Mouse (Mus musculus) limb, embryonic 11.5 days (tissue): ENCODE results near the gene Plcxd3. TPM values are rescaled to one million over a fixed set of nuclear protein-coding genes. Genes with fewer than 3 reads are reported as not detected.

Experiments
- ATAC-seq: fragments of 200-750 bp; cut with Nextera tagmentation; 2 replicates; pipeline ENCODE4 v1.8.0; 2017; ENCODE audit warnings: low read depth; ENCODE audit not compliant: insufficient number of reproducible peaks, low FRiP score, low TSS enrichment
- DNase-seq: peaks from one replicate; pipeline ENCODE4 v3.0.0-alpha.2; 2015; ENCODE audit warnings: low spot score
- H3K27ac ChIP-seq: fragments of 300-500 bp; sonication (generic); replicated peaks from 2 replicates; pipeline ENCODE4 v1.5.1; 2014; ENCODE audit warnings: low read depth, mild to moderate bottlenecking, low read length
- H3K27me3 ChIP-seq: fragments of 300-500 bp; sonication (generic); 2 replicates; pipeline ENCODE4 v1.6.1; 2014; ENCODE audit warnings: mild to moderate bottlenecking, low read length, mixed read lengths; ENCODE audit not compliant: control insufficient read depth, insufficient read depth
- H3K36me3 ChIP-seq: fragments of 300-500 bp; sonication (generic); 2 replicates; pipeline ENCODE4 v1.6.1; 2014; ENCODE audit warnings: mild to moderate bottlenecking, low read length, moderate library complexity, mixed read lengths; ENCODE audit not compliant: control insufficient read depth, insufficient read depth
- H3K4me1 ChIP-seq: fragments of 300-500 bp; sonication (generic); 2 replicates; pipeline ENCODE4 v1.6.1; 2014; ENCODE audit warnings: low read length, mixed read lengths; ENCODE audit not compliant: control insufficient read depth, insufficient read depth
- H3K4me2 ChIP-seq: fragments of 300-500 bp; sonication (generic); 2 replicates; pipeline ENCODE4 v1.6.1; 2014; ENCODE audit warnings: low read depth, mild to moderate bottlenecking, moderate library complexity; ENCODE audit not compliant: severe bottlenecking
- H3K4me3 ChIP-seq: fragments of 300-500 bp; sonication (generic); 2 replicates; pipeline ENCODE4 v1.5.1; 2014; ENCODE audit warnings: low read depth, low read length
- H3K9ac ChIP-seq: fragments of 300-500 bp; sonication (generic); 2 replicates; pipeline ENCODE4 v1.6.1; 2014; ENCODE audit warnings: mild to moderate bottlenecking, low read length
- H3K9me3 ChIP-seq: fragments of 300-500 bp; sonication (generic); 2 replicates; pipeline ENCODE4 v1.6.1; 2016; ENCODE audit warnings: low read length; ENCODE audit not compliant: control insufficient read depth
- WGBS: fragments of 180-500 bp; shearing (Covaris S2); extraction: QIAGEN DNeasy Blood & Tissue Kit; methylation state at CpG from one replicate; pipeline ENCODE4 v1.1.7; 2014; 5-methylcytosine and 5-hydroxymethylcytosine counted together
- polyA plus RNA-seq: library from polyadenylated mRNA; unstranded; fragments of >200 nt; fragmentation: Nextera tagmentation; extraction: Ambion mirVana; gene quantifications from 2 replicates; pipeline ENCODE4 v1.2.1, GENCODE M21; 2014

The Plcxd3 gene
- 3.0 and 4.0 TPM in 2 replicates for polyA plus RNA-seq

DNA sequence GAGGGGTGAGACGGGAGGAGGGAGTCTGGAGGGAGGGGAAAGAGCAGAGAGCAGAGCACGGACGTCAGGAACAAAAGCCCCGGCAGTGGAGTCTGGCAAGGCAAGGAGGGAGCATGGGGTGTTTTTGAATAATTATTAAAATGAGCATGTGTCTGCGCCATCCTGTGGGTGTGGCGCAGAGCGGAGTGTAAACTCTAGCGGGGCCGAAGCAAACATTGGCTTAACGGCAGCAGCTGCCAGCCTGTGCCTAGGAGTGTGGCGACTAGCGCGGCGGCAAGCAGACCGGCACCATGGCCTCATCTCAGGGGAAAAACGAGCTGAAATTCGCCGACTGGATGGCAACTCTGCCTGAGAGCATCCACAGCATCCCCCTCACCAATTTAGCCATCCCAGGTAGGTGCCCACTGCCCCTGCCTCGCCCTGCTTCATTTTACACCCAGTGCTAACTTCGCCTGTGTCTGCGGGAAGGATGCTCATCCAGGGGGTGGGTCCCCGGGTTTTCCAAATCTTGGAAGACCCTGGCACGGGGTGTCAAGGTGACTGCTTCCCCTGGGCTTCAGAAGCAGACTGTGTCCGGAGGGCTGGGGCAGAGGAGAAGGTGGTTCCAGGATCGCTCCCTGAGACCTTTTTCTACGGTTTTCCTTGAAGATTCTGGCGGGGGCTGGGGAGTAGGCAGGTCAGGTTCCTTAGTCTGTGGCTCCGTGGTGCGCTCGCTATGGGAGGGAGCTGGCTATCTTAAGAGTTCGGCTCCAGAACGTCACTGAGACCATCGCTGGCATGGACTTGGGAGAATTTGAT lies at the start of gene Plcxd3:
TSS of gene Plcxd3 (plus strand) at position 69 of the 798 bp plus-strand sequence.
- H3K27ac ChIP-seq: no peak within 1 kb of the TSS
- H3K36me3 ChIP-seq: no peaks in the 10 kb centered on the region
- H3K9me3 ChIP-seq: no peaks in the 10 kb centered on the region
- WGBS: under 1% methylated on average over 33 of the region's 33 CpGs
- peak within 1 kb of the TSS; percentile 44 for H3K4me3 ChIP-seq
- peak; percentile 57 for DNase-seq
- peak; percentile 83 for ATAC-seq
- no peaks in the 10 kb centered on the region for H3K27me3 ChIP-seq
- H3K9ac ChIP-seq: peak within 1 kb of the TSS; percentile 1; the same call in 1 of the 2 replicates
- peak within 1 kb of the TSS; percentile 86 for H3K4me2 ChIP-seq
- no peaks in the 10 kb centered on the region for H3K4me1 ChIP-seq

DNA sequence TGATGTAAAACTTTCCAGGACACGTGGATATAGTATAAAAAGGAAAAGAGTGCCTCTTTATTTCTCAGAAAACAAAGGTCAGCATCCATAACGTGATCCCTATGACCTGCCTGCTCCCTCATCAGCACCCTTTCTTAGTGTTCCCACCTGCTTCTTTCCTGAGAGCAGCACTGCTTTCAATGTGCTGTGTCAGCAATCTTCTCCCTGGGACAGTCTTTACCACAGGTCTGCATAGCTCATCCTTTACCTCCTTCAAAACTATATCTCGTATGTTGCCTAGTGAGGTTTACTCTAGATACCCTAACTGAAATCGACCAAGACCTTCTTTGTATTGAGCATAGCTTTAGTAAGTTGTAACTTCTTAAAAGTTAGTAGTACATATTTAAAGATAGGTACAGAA lies 43.4 kb upstream of the Plcxd3 start:
- H3K9ac ChIP-seq: no peak overlapping the region
- WGBS: 79% methylated on average over 4 of the region's 4 CpGs
- no peaks in the 10 kb centered on the region for H3K9me3 ChIP-seq
- no peak overlapping the region for H3K4me2 ChIP-seq
- DNase-seq (no peak), ATAC-seq (no peak)
- no peaks in the 10 kb centered on the region for H3K4me1 ChIP-seq
- H3K36me3 ChIP-seq: no peaks in the 10 kb centered on the region
- H3K27me3 ChIP-seq: no peaks in the 10 kb centered on the region
- no peak overlapping the region for H3K4me3 ChIP-seq
- no peak overlapping the region for H3K27ac ChIP-seq

DNA sequence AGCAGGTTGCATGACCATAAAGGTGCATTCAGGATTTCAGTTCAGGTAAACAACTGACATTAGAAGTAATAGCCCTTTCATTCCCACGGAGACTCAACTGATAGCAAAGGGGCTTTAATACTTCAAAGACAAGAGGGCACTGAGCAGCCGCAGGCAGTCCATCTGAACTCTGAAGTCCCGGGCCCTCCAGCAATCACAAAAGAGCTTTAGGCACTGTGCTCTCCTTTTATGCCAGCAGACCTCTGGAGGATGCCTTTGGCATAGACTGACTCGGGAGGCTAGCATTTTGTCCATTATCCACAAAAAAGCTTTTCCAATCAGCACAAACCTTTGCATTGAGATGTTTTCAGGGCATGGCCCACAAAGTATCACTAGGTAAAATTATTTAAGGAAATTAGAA lies 33.7 kb upstream of the Plcxd3 start:
- Histone ChIP-seq H3K27ac (no peak overlapping the region), H3K27me3 (no peaks in the 10 kb centered on the region), H3K9ac (no peak overlapping the region), H3K4me3 (no peak overlapping the region), H3K4me2 (no peak overlapping the region), H3K9me3 (no peaks in the 10 kb centered on the region), H3K36me3 (no peaks in the 10 kb centered on the region), H3K4me1 (no peaks in the 10 kb centered on the region)
- DNase-seq (no peak), ATAC-seq (no peak)
- 21% methylated on average over 4 of the region's 4 CpGs for WGBS

DNA sequence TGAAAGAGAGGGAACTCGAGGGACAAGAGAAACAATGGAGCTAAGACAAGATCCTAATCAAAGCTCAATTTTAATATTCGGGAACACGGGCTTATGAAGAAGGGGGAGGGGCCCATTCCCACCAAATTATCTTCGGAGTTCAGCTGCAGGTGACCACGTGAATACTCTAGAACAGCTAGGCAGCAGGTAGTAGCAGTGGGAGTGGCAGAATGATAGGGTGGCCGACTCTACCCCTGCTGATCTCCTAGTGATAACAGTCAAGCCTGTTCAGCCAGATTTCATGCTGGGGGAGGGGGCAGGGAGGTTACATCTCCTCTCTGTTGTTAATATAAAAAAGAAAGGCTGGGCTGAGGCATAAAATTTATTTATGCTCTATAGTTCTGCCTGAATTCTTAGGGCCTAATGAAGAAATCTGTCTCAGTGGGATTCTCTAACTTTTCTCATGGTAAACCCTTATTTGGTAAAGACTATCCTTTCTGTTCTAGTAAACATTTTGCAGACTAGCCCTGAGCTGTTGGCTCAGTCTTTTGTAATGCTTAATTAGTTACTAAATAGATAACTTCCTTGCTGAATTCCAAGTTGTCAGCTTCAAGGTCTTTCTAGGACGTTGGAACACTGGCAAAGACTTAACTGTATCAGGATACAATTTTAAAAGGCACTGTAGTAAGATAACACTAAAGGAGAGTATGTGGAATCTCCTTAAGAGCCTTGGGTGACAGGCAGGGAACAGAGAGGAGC lies 26.3 kb upstream of the Plcxd3 start:
- H3K9me3 ChIP-seq: no peaks in the 10 kb centered on the region
- 42% methylated on average over 7 of the region's 7 CpGs for WGBS

DNA sequence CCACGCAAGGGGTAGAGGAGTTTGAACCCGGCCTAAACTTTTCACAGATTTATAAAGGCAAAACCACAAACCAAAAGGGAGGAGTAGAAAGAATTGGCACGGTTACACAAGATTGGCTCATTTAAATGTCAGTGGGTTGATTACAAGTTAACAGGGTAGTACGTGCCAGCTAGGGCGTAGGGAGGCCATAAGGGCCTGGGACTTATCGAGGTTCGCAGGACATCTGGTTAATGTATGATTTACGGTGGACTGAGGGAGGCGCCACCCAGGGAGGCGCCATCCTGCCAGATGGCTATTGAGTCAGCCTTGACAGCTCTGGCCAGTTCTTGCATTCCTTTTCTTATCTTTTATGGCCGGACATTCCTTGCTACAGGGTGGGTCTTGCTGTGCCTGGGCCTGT lies 18.9 kb upstream of the Plcxd3 start:
- DNase-seq: no peak
- Histone ChIP-seq H3K4me3 (no peak overlapping the region), H3K9me3 (no peaks in the 10 kb centered on the region), H3K4me1 (no peaks in the 10 kb centered on the region), H3K36me3 (no peaks in the 10 kb centered on the region), H3K9ac (no peak overlapping the region), H3K27me3 (no peaks in the 10 kb centered on the region), H3K27ac (no peak overlapping the region), H3K4me2 (no peak overlapping the region)
- no peak for ATAC-seq
- 71% methylated on average over 11 of the region's 11 CpGs for WGBS

More for the DNA sequence above, 26.3 kb upstream of the Plcxd3 start:
- no peaks in the 10 kb centered on the region for H3K27me3 ChIP-seq
- H3K4me3 ChIP-seq: no peak overlapping the region
- H3K4me1 ChIP-seq: no peaks in the 10 kb centered on the region
- no peak for DNase-seq
- no peak for ATAC-seq
- no peaks in the 10 kb centered on the region for H3K36me3 ChIP-seq
- H3K9ac ChIP-seq: no peak overlapping the region
- H3K4me2 ChIP-seq: no peak overlapping the region
- H3K27ac ChIP-seq: no peak overlapping the region

DNA sequence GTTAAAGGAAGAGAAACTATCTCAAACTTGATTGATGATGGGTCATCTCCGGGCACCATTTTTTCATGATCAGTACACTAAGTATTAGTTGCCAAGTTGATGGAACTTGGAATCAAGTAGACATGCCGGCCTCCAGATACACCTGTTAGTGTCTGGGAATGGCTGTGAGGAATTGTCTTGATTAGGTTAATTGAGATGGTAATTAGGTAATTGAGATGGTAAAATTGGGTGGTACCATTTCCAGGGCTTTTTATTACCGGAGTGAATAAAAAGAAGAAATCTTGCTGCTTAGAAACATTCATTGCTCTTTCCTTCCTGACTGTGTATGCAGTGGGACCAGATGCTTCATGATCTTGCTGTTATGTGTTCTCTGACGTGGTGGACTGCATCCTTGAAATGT lies 17.6 kb upstream of the Plcxd3 start:
- DNase-seq: no peak
- no peak for ATAC-seq
- WGBS: 85% methylated on average over 4 of the region's 4 CpGs

DNA sequence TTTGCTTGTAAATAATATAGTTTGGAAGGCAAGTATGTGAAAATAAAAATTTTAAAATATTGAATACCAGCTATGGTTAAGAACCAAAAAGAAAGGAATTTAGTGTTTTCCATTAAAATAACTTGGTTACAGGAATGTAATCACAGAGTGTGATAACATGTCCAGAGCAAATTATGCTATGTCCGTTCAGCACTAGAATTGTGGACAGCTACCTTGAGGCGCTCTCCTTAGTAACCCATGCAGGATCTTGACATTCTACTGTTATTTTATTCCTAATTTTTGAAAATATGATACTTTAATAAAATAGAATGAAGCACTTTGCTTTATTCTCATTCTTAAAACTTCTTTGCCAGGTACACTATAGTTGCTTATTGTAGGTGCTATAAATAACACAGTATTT lies 7.5 kb upstream of the Plcxd3 start:
- no peak overlapping the region for H3K4me2 ChIP-seq
- H3K4me3 ChIP-seq: no peak overlapping the region
- no peaks in the 10 kb centered on the region for H3K27me3 ChIP-seq
- no peaks in the 10 kb centered on the region for H3K4me1 ChIP-seq
- no peaks in the 10 kb centered on the region for H3K36me3 ChIP-seq
- no peak overlapping the region for H3K27ac ChIP-seq
- DNase-seq: peak; percentile 45
- no peak for ATAC-seq
- no peak overlapping the region for H3K9ac ChIP-seq
- no peaks in the 10 kb centered on the region for H3K9me3 ChIP-seq
- 67% methylated on average over 2 of the region's 2 CpGs for WGBS

More for the DNA sequence above, 17.6 kb upstream of the Plcxd3 start:
- Histone ChIP-seq H3K27ac (no peak overlapping the region), H3K4me2 (no peak overlapping the region), H3K4me1 (no peaks in the 10 kb centered on the region), H3K4me3 (no peak overlapping the region), H3K9ac (no peak overlapping the region), H3K27me3 (no peaks in the 10 kb centered on the region), H3K36me3 (no peaks in the 10 kb centered on the region), H3K9me3 (no peaks in the 10 kb centered on the region)

DNA sequence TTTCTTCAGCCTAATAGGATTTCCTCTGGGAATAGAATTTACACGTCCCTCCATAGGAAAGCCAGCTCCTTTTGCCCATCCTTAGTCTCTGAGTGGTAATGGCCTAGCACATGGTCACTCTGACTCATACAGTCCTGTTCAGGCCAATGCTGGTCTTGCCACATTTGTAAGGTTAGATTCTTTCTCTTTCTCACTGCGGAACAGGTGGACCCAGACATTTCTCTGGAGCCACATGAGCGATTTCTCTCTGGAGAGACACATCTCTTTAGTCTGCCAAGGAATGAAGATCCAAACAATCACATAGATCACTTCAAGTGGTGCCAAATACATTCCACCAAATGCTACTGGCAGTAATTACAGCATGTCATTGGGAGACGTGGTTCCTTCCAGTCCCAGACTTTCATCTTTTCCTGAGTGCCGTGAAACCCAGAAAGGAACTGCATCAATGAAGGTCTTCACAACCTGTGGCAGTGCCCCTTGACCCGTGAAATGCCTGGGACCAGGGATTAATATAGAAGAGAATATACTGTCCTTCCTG lies 769 bp upstream of the Plcxd3 start:
- 61% methylated on average over 6 of the region's 6 CpGs for WGBS
- Histone ChIP-seq H3K9me3 (no peaks in the 10 kb centered on the region), H3K27ac (no peak overlapping the region), H3K9ac (no peak overlapping the region), H3K27me3 (no peaks in the 10 kb centered on the region), H3K36me3 (no peaks in the 10 kb centered on the region), H3K4me2 (peak overlapping the region; percentile 86), H3K4me3 (no peak overlapping the region), H3K4me1 (no peaks in the 10 kb centered on the region)
- no peak for ATAC-seq
- DNase-seq: no peak
